Mouse (Mus musculus): Measurements from ENCODE around the gene Vwa5b1. TPM values are rescaled to one million over a fixed set of nuclear protein-coding genes. Genes with fewer than 3 reads are reported as not detected.

The Vwa5b1 gene
- polyA plus RNA-seq, 1 experiment from 2014 or later = 0.79 TPM

- Histone ChIP-seq H3K4me1 (replicated peaks; ENCODE audit: control insufficient read depth, insufficient read depth, low read length) (no peaks in the 10 kb centered on the region), H3K9me3 (ENCODE audit: control insufficient read depth, low read length) (no peaks in the 10 kb centered on the region), H3K27ac (ENCODE audit: low read length) (no peak overlapping the region), H3K4me2 (ENCODE audit: low read length) (no peak overlapping the region), H3K4me3 (replicated peaks; ENCODE audit: low read length) (no peak overlapping the region), H3K27me3 (replicated peaks; ENCODE audit: control insufficient read depth, insufficient read depth, low read length) (no peaks in the 10 kb centered on the region), H3K9ac (replicated peaks; ENCODE audit: low read depth, low read length) (no peak overlapping the region), H3K36me3 (ENCODE audit: control insufficient read depth, insufficient read depth) (no peaks in the 10 kb centered on the region)
- no peak for ATAC-seq
- 73% methylated on average over 6 of the region's 6 CpGs for WGBS
Measured at GRCm38 (mm10) chr4:138530011-138530410, 105.7 kb downstream of the Vwa5b1 start.

DNA sequence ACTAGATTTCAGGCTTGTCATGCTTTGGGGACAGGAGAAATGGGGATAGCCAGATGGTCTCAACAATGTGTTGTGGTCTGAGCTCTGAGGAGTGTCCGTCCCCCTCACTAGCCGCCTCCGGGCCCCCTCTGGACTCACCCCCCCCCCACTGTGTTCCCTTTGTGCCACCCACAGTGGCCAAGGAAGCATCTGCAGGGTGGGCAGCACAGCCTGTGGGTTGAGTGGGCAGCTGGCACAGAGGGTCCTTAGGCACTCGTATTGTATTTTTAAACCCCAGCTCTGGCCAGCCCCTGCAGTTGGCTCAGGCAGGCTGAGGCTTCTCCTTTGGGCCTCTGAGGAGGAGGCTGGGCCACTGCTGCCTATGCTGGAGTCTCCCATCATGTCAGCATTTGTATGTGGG is 110.0 kb downstream of the Vwa5b1 start:
- H3K27me3 ChIP-seq (replicated peaks; ENCODE audit: control insufficient read depth, insufficient read depth, low read length) = no peaks in the 10 kb centered on the region
- no peak overlapping the region for H3K27ac ChIP-seq (ENCODE audit: low read length)
- WGBS = 52% methylated on average over 4 of the region's 4 CpGs

GRCm38 (mm10) chr4:138524769-138525168 is 110.9 kb downstream of the Vwa5b1 start:
- Histone ChIP-seq H3K9ac (replicated peaks; ENCODE audit: low read depth, low read length) (no peak overlapping the region), H3K9me3 (ENCODE audit: control insufficient read depth, low read length) (no peaks in the 10 kb centered on the region), H3K27ac (ENCODE audit: low read length) (no peak overlapping the region), H3K27me3 (replicated peaks; ENCODE audit: control insufficient read depth, insufficient read depth, low read length) (no peaks in the 10 kb centered on the region), H3K4me2 (ENCODE audit: low read length) (no peak overlapping the region), H3K36me3 (ENCODE audit: control insufficient read depth, insufficient read depth) (no peaks in the 10 kb centered on the region), H3K4me1 (replicated peaks; ENCODE audit: control insufficient read depth, insufficient read depth, low read length) (peaks cover 5% of the 10 kb centered on the region), H3K4me3 (replicated peaks; ENCODE audit: low read length) (no peak overlapping the region)
- WGBS = 87% methylated on average over 9 of the region's 9 CpGs
- ATAC-seq = no peak

More for the DNA sequence above, 110.0 kb downstream of the Vwa5b1 start:
- Histone ChIP-seq H3K36me3 (ENCODE audit: control insufficient read depth, insufficient read depth) (no peaks in the 10 kb centered on the region), H3K9me3 (ENCODE audit: control insufficient read depth, low read length) (no peaks in the 10 kb centered on the region), H3K9ac (replicated peaks; ENCODE audit: low read depth, low read length) (no peak overlapping the region), H3K4me2 (ENCODE audit: low read length) (no peak overlapping the region), H3K4me3 (replicated peaks; ENCODE audit: low read length) (no peak overlapping the region), H3K4me1 (replicated peaks; ENCODE audit: control insufficient read depth, insufficient read depth, low read length) (peaks cover 5% of the 10 kb centered on the region)
- no peak for ATAC-seq

DNA sequence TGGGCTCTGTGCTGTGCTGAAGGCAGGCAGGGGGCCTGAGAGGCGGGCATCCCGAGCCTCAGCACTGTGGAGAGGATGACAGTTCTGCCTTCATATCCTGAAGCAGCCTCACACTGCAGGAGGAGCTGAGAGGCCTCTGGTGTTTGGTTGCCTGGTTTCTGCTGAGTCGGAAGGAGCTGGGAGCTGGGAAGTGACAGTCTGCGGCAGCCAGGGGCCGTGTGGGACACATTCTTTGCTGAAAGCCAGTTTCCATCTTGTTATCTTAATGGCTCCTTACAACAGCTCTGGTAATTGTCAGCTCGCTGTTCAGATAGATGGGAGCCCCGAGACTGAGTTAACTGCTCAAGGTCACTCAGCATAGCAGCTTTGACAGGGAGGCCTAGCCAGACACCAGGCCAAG is 111.9 kb downstream of the Vwa5b1 start:
- no peak overlapping the region for H3K4me2 ChIP-seq (ENCODE audit: low read length)
- H3K36me3 ChIP-seq (ENCODE audit: control insufficient read depth, insufficient read depth) = no peaks in the 10 kb centered on the region
- no peak overlapping the region for H3K9ac ChIP-seq (replicated peaks; ENCODE audit: low read depth, low read length)
- H3K27ac ChIP-seq (ENCODE audit: low read length) = no peak overlapping the region
- H3K4me1 ChIP-seq (replicated peaks; ENCODE audit: control insufficient read depth, insufficient read depth, low read length) = peaks cover 5% of the 10 kb centered on the region
- H3K27me3 ChIP-seq (replicated peaks; ENCODE audit: control insufficient read depth, insufficient read depth, low read length) = no peaks in the 10 kb centered on the region
- no peak; the same call in 1 of the 2 replicates for ATAC-seq
- no peaks in the 10 kb centered on the region for H3K9me3 ChIP-seq (ENCODE audit: control insufficient read depth, low read length)
- H3K4me3 ChIP-seq (replicated peaks; ENCODE audit: low read length) = no peak overlapping the region
- WGBS = 38% methylated on average over 7 of the region's 7 CpGs

- Histone ChIP-seq H3K36me3 (ENCODE audit: control insufficient read depth, insufficient read depth) (no peaks in the 10 kb centered on the region), H3K9ac (replicated peaks; ENCODE audit: low read depth, low read length) (no peak overlapping the region), H3K4me3 (replicated peaks; ENCODE audit: low read length) (no peak overlapping the region), H3K27ac (ENCODE audit: low read length) (no peak overlapping the region), H3K4me2 (ENCODE audit: low read length) (no peak overlapping the region), H3K9me3 (ENCODE audit: control insufficient read depth, low read length) (no peaks in the 10 kb centered on the region), H3K4me1 (replicated peaks; ENCODE audit: control insufficient read depth, insufficient read depth, low read length) (peaks cover 11% of the 10 kb centered on the region), H3K27me3 (replicated peaks; ENCODE audit: control insufficient read depth, insufficient read depth, low read length) (no peaks in the 10 kb centered on the region)
- WGBS = 8% methylated on average over 7 of the region's 7 CpGs
- ATAC-seq = 0 out of 2 replicates have a peak, but pooled peaks have one; percentile 34
Measured at GRCm38 (mm10) chr4:138522296-138522695, 113.4 kb downstream of the Vwa5b1 start.

DNA sequence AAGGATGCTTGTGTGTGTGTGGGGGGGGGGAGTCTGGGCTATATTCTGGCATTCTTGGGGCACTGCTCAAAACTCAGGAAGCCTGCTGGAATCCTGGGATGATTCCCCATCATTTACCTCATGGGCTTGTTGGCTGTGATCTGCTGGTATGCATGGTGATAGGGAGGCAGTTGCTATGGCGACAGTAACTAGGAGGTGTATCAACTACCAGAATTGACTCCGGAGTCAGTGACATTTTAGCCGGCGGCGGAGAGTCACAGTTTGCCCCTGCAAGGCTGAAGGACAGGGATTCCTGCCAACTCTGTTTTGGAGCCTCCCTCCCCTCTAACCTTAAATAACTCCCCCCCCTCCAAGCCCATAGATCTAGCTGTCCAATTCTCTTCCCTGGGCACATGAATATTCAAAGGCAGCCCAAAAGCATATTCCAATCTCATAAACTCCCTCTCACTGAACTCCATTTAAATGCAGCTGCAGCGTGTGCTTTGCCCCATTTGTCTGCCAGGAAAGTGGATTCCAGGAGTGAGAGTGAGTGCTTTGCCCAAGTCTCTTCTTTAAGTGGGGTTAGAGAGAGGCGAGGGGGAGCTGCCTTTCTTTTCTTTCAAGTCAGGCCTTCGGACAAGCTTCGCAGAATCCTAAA is 118.4 kb downstream of the Vwa5b1 start:
- peak; percentile 81 for ATAC-seq
- no peaks in the 10 kb centered on the region for H3K9me3 ChIP-seq (ENCODE audit: control insufficient read depth, low read length)
- peak overlapping the region; percentile 35 for H3K4me2 ChIP-seq (ENCODE audit: low read length)
- H3K4me3 ChIP-seq (replicated peaks; ENCODE audit: low read length) = no peak overlapping the region
- no peaks in the 10 kb centered on the region for H3K36me3 ChIP-seq (ENCODE audit: control insufficient read depth, insufficient read depth)
- H3K4me1 ChIP-seq (replicated peaks; ENCODE audit: control insufficient read depth, insufficient read depth, low read length) = peaks cover 17% of the 10 kb centered on the region
- WGBS = 29% methylated on average over 9 of the region's 9 CpGs
- H3K27ac ChIP-seq (ENCODE audit: low read length) = peak overlapping the region; percentile 74
- H3K27me3 ChIP-seq (replicated peaks; ENCODE audit: control insufficient read depth, insufficient read depth, low read length) = no peaks in the 10 kb centered on the region
- H3K9ac ChIP-seq (replicated peaks; ENCODE audit: low read depth, low read length) = no peak overlapping the region

GRCm38 (mm10) chr4:138516448-138516847 is 119.2 kb downstream of the Vwa5b1 start:
- Histone ChIP-seq H3K4me3 (replicated peaks; ENCODE audit: low read length) (no peak overlapping the region), H3K27me3 (replicated peaks; ENCODE audit: control insufficient read depth, insufficient read depth, low read length) (no peaks in the 10 kb centered on the region), H3K9me3 (ENCODE audit: control insufficient read depth, low read length) (no peaks in the 10 kb centered on the region), H3K4me1 (replicated peaks; ENCODE audit: control insufficient read depth, insufficient read depth, low read length) (peaks cover 15% of the 10 kb centered on the region), H3K9ac (replicated peaks; ENCODE audit: low read depth, low read length) (no peak overlapping the region), H3K36me3 (ENCODE audit: control insufficient read depth, insufficient read depth) (no peaks in the 10 kb centered on the region), H3K4me2 (ENCODE audit: low read length) (no peak overlapping the region), H3K27ac (ENCODE audit: low read length) (peak overlapping the region; percentile 6; the same call in 1 of the 2 replicates)
- 88% methylated on average over 3 of the region's 3 CpGs for WGBS
- ATAC-seq = no peak

Other genes with a start within 250 kb of the Vwa5b1 start
- 7.7 and 8.4 TPM in 2 replicates for gene Fam43b, start 239.4 kb downstream of the Vwa5b1 start, polyA plus RNA-seq (2015; fragmentation: Nextera tagmentation; extraction: Ambion mirVana)
- gene Mul1, start 201.2 kb downstream of the Vwa5b1 start, polyA plus RNA-seq (2015; fragmentation: Nextera tagmentation; extraction: Ambion mirVana) = 18.4 and 20.2 TPM in 2 replicates
- 9.8 and 10.2 TPM in 2 replicates for gene Camk2n1, start 181.6 kb downstream of the Vwa5b1 start, polyA plus RNA-seq (2015; fragmentation: Nextera tagmentation; extraction: Ambion mirVana)
- not detected in 2 replicates for gene Pla2g2c, start 88.9 kb upstream of the Vwa5b1 start, polyA plus RNA-seq (2015; fragmentation: Nextera tagmentation; extraction: Ambion mirVana)
- 1.3 and 1.9 TPM in 2 replicates for gene Ubxn10, start 101.3 kb upstream of the Vwa5b1 start, polyA plus RNA-seq (2015; fragmentation: Nextera tagmentation; extraction: Ambion mirVana)
- not detected in 2 replicates for gene Pla2g2f, start 121.7 kb upstream of the Vwa5b1 start, polyA plus RNA-seq (2015; fragmentation: Nextera tagmentation; extraction: Ambion mirVana)
- 0.16 TPM in 1 of 2 replicates, not detected in the other for gene Pla2g2d, start 139.9 kb upstream of the Vwa5b1 start, polyA plus RNA-seq (2015; fragmentation: Nextera tagmentation; extraction: Ambion mirVana)
- gene Pla2g5, start 227.6 kb upstream of the Vwa5b1 start, polyA plus RNA-seq (2015; fragmentation: Nextera tagmentation; extraction: Ambion mirVana) = 0.54 and 1.2 TPM in 2 replicates
- gene Gm13030, start 238.1 kb upstream of the Vwa5b1 start, polyA plus RNA-seq (2015; fragmentation: Nextera tagmentation; extraction: Ambion mirVana) = not detected in 2 replicates
- gene Pla2g2e, start 242.1 kb upstream of the Vwa5b1 start, polyA plus RNA-seq (2015; fragmentation: Nextera tagmentation; extraction: Ambion mirVana) = not detected in 2 replicates